Mouse (Mus musculus) hindbrain, postnatal 0 days (tissue): Measurements from ENCODE around the gene Crocc2. TPM values are rescaled to one million over a fixed set of nuclear protein-coding genes. Genes with fewer than 3 reads are reported as not detected.

ENCODE experiments used
- ATAC-seq: fragments of 200-750 bp; cut with Nextera tagmentation; 2 replicates; pipeline ENCODE4 v1.8.0; 2017; ENCODE audit warnings: mild to moderate bottlenecking, moderate TSS enrichment, moderate library complexity
- DNase-seq: peaks from one replicate; pipeline ENCODE4 v3.0.0-alpha.2; 2015; ENCODE audit warnings: low spot score
- H3K27ac ChIP-seq: fragments of 300-500 bp; sonication (generic); 2 replicates; pipeline ENCODE4 v1.5.1; 2014; ENCODE audit warnings: mild to moderate bottlenecking
- H3K27me3 ChIP-seq: fragments of 300-500 bp; sonication (generic); 2 replicates; pipeline ENCODE4 v1.6.1; 2014; ENCODE audit warnings: low read length, mixed read lengths; ENCODE audit not compliant: insufficient read depth
- H3K36me3 ChIP-seq: fragments of 300-500 bp; sonication (generic); 2 replicates; pipeline ENCODE4 v1.6.1; 2014; ENCODE audit warnings: low read length, mixed read lengths; ENCODE audit not compliant: insufficient read depth
- H3K4me1 ChIP-seq: fragments of 300-500 bp; sonication (generic); 2 replicates; pipeline ENCODE4 v1.6.1; 2014; ENCODE audit warnings: antibody characterized with exemption, low read length, mixed read lengths; ENCODE audit not compliant: insufficient read depth
- H3K4me2 ChIP-seq: fragments of 300-500 bp; sonication (generic); 2 replicates; pipeline ENCODE4 v1.6.1; 2014; ENCODE audit warnings: low read depth, mild to moderate bottlenecking, low read length, moderate library complexity, mixed read lengths
- H3K4me3 ChIP-seq: fragments of 300-500 bp; sonication (generic); 2 replicates; pipeline ENCODE4 v1.5.1; 2014; ENCODE audit warnings: low read length
- H3K9ac ChIP-seq: fragments of 300-500 bp; sonication (generic); replicated peaks from 2 replicates; pipeline ENCODE4 v1.6.1; 2014; ENCODE audit warnings: mild to moderate bottlenecking, low read length, moderate library complexity, mixed read lengths
- H3K9me3 ChIP-seq: fragments of 300-500 bp; sonication (generic); 2 replicates; pipeline ENCODE4 v1.6.1; 2016; ENCODE audit warnings: low read length, mixed read lengths
- CTCF ChIP-seq: IDR thresholded peaks from 2 replicates; pipeline ENCODE4 v1.5.1; 2016; ENCODE audit warnings: antibody characterized with exemption, control low read depth, low read depth
- WGBS: fragments of 180-500 bp; shearing (Covaris S2); extraction: QIAGEN DNeasy Blood & Tissue Kit; methylation state at CpG from one replicate; pipeline ENCODE4 v1.1.7; 2014; 5-methylcytosine and 5-hydroxymethylcytosine counted together
- polyA plus RNA-seq: library from polyadenylated mRNA; unstranded; fragments of >200 nt; fragmentation: Nextera tagmentation; extraction: Ambion mirVana; gene quantifications from 2 replicates; pipeline ENCODE4 v1.2.1, GENCODE M21; 2015
- total RNA-seq: library from RNA; depleted of rRNA; stranded (reverse); fragments of >200 nt; gene quantifications from 2 replicates; pipeline ENCODE4 v1.2.3, GENCODE M21; 2014; rRNA removed

The Crocc2 gene
- total RNA-seq = 1.1 and 1.3 TPM in 2 replicates
- 0.48 and 0.63 TPM in 2 replicates for polyA plus RNA-seq

DNA sequence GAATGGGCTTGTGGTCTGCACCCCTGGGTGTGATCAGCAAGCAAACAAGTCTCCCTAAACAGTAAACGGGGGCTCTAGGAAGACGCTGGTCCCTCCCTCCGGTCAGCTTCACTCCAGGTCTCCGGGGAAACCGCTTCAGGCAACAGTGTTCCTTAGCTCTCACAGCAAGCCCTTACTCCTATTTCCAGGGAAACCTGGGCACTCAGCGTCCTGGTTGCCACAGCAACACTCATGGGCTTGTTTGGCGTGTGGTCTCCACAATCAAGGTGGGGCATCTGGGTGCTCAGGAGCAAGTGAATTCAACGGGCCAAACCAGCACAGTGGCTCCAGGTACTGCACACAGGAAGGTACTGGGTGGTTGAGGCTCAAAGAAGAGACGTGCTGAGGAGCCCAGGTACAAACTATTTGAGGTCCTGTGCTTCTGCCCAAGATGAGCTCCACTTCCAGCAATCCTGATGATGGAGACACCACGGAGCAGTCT, at the start of gene Crocc2:
Gene Crocc2 (plus strand): TSS at position 431 of the 481 bp plus-strand sequence.
- Histone ChIP-seq H3K27ac (no peak within 1 kb of the TSS), H3K9me3 (no peaks in the 10 kb centered on the region), H3K4me3 (no peak within 1 kb of the TSS), H3K36me3 (no peaks in the 10 kb centered on the region), H3K4me2 (no peak within 1 kb of the TSS), H3K4me1 (no peaks in the 10 kb centered on the region), H3K27me3 (no peaks in the 10 kb centered on the region), H3K9ac (no peak within 1 kb of the TSS)
- WGBS = 28% methylated on average over 10 of the region's 10 CpGs
- DNase-seq (peak; percentile 20), ATAC-seq (peak; percentile 42; the same call in 1 of the 2 replicates)
- no peak for TF ChIP-seq CTCF

DNA sequence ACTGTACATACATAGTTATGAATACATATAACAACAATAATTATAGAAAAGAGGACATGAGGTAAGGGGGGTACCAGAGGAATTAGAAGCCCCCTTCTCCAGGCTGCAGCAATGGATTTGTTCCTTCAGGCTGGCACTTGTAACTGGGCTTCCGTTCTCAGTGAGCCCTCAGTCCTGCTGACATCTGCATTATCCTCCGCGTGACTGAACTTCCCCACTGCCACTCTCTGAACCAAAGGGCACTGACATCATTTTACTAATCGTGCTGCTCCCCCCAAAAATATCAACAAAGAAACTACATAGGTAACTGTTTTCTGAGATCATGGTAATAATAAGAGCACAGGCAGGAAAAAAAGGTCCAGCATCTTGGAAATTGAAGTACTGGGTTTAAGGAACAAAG, 49.7 kb upstream of the Crocc2 start:
- Histone ChIP-seq H3K4me1 (peaks cover 12% of the 10 kb centered on the region), H3K9ac (no peak overlapping the region), H3K9me3 (no peaks in the 10 kb centered on the region), H3K36me3 (no peaks in the 10 kb centered on the region), H3K27me3 (no peaks in the 10 kb centered on the region), H3K27ac (no peak overlapping the region), H3K4me2 (no peak overlapping the region), H3K4me3 (no peak overlapping the region)
- ATAC-seq = no peak
- no peak for DNase-seq
- 13% methylated on average over 4 of the region's 4 CpGs for WGBS
- TF ChIP-seq CTCF = no peak

DNA sequence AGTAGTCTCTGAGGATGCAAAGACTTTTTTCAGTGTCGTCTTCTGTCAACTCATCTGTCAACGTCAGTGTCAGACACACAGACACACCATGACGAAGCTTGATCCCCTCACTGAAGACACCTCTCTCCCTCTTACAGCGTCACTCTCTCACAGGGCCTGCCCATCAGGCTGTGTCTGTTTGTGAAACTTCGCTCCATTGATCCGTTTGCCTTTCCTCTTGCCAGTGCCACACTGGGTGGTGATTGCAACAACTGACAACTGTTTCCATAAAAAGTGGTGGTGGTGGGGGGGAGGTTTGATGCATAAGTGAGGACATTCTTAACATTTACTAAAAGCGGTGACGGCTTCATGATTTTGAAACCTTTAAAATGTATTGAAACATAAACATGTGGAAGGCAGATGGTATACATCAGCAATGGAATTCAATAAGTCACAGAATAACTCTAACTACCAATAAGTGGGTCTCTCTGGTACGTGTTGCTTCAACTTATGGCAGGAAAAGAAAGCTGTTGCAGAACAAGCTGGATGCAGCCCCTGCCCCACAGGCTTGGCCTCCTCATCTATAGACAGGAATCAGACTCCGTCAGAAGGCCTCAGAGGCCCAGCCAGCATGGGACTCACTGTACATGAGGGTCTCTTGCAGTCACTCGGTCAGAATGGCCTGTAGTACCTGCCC, 45.2 kb upstream of the Crocc2 start:
- no peaks in the 10 kb centered on the region for H3K9me3 ChIP-seq
- no peak for ATAC-seq
- no peak overlapping the region for H3K4me3 ChIP-seq
- no peaks in the 10 kb centered on the region for H3K36me3 ChIP-seq
- H3K9ac ChIP-seq = no peak overlapping the region
- no peak overlapping the region for H3K4me2 ChIP-seq
- no peak for TF ChIP-seq CTCF
- DNase-seq = no peak
- H3K27ac ChIP-seq = no peak overlapping the region
- no peaks in the 10 kb centered on the region for H3K4me1 ChIP-seq
- H3K27me3 ChIP-seq = no peaks in the 10 kb centered on the region
- WGBS = 85% methylated on average over 11 of the region's 11 CpGs

DNA sequence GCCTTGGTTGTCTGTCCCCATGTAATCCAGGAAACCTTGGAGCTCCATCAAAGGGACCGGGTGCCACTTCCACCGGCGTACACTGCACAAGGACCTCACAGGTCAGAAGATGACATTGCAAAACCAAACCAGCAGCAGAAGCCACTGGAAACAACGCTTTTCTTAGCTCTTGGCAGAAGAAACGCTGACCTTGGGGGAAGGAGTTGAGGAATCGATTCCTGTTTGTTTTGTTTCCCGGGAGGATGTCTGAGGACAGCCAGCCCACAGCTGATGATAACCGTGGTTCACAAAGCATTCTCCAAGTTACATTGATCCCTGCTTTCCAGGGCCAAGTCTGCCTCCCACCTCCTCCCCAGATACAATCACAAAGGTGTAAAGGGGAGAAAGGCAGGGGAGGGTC, 44.5 kb upstream of the Crocc2 start:
- Histone ChIP-seq H3K4me2 (no peak overlapping the region), H3K27ac (no peak overlapping the region), H3K4me1 (no peaks in the 10 kb centered on the region), H3K36me3 (no peaks in the 10 kb centered on the region), H3K9me3 (no peaks in the 10 kb centered on the region), H3K4me3 (no peak overlapping the region), H3K27me3 (no peaks in the 10 kb centered on the region), H3K9ac (no peak overlapping the region)
- no peak for DNase-seq
- ATAC-seq = no peak
- WGBS = 69% methylated on average over 8 of the region's 8 CpGs
- no peak for TF ChIP-seq CTCF

DNA sequence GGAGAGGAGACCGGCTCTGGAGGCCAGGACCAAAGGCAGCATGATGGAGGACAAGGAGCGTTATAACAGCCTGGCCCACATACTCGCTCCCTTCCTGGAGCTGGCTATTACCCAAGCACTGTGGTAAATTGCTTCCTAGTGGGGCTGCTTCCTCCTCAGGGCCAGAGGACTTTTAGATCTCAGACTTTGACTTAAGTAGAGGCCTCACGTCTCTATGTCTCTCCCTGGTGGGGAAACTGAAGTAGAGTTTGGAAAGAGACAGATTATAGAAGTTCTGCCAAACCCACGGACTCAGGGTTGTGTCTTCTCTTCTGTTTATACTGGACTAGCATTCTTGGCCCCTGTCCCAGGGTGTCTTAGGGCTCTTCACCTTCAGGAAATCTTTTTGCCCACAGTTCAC, 43.3 kb upstream of the Crocc2 start:
- Histone ChIP-seq H3K9me3 (no peaks in the 10 kb centered on the region), H3K27me3 (no peaks in the 10 kb centered on the region), H3K4me3 (no peak overlapping the region), H3K4me2 (no peak overlapping the region), H3K27ac (no peak overlapping the region), H3K36me3 (no peaks in the 10 kb centered on the region), H3K9ac (no peak overlapping the region), H3K4me1 (no peaks in the 10 kb centered on the region)
- 51% methylated on average over 5 of the region's 5 CpGs for WGBS
- DNase-seq (peak; percentile 16), ATAC-seq (no peak)
- peak; percentile 31 for TF ChIP-seq CTCF

DNA sequence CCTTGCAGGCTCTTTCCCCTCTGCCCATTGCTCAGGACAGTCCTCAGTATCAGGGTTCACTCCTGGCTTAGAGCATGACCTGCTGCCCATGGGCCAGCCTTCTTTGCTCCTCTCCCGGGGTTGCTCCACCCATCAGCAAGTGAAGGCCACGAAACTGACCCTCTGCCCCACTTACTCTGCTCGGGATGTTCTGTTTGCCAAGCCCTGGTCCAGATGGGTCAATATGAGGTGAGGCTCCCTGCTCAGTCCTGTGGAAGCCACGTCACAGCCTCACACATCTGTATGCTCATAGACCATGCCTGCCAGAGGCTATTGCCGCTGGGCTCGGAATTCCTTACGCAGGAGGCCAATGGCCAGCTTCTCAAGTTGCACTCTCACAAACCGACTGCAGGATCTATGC, 40.3 kb upstream of the Crocc2 start:
- H3K4me2 ChIP-seq = no peak overlapping the region
- 86% methylated on average over 8 of the region's 8 CpGs for WGBS
- DNase-seq (no peak), ATAC-seq (peak; percentile 30)
- H3K27ac ChIP-seq = no peak overlapping the region
- H3K4me1 ChIP-seq = no peaks in the 10 kb centered on the region
- H3K36me3 ChIP-seq = no peaks in the 10 kb centered on the region
- no peaks in the 10 kb centered on the region for H3K9me3 ChIP-seq
- H3K4me3 ChIP-seq = no peak overlapping the region
- TF ChIP-seq CTCF = no peak
- H3K9ac ChIP-seq = no peak overlapping the region
- H3K27me3 ChIP-seq = no peaks in the 10 kb centered on the region

DNA sequence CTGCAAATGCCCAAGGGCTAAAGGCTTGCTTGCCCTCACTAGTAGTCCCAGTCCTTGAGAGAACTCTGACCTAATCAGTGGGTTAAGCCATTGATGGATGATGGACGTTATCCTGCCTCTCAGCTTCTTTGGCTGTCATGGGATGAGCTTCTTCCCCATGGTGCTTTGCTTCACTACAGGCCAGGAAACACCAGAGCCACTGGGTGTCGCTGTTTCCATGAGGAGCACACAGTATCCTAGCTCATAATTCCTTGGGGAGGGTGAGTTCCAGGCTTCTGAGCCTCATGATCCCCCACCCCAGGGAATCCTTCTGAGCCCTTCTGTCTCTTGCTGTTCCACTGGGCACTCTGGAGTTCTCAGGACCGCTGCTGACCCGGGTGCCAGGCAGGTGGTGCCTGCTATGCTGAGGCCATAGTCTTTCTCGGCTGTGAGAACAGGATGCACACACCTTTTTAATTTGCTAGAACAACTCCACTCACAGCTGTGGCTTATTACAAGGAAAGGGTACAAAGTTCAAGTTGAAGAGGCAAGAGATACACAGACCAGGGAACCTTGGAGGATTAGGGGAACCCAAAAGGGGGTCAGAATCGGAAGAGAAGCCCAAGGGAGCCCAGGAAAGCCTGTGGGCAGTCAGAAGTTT, 39.7 kb upstream of the Crocc2 start:
- peak; percentile 87 for TF ChIP-seq CTCF
- H3K4me3 ChIP-seq = no peak overlapping the region
- no peak overlapping the region for H3K27ac ChIP-seq
- ATAC-seq (peak; percentile 74), DNase-seq (peak; percentile 87)
- no peaks in the 10 kb centered on the region for H3K27me3 ChIP-seq
- H3K9ac ChIP-seq = no peak overlapping the region
- H3K9me3 ChIP-seq = no peaks in the 10 kb centered on the region
- WGBS = 29% methylated on average over 6 of the region's 6 CpGs
- H3K36me3 ChIP-seq = no peaks in the 10 kb centered on the region
- H3K4me2 ChIP-seq = no peak overlapping the region
- H3K4me1 ChIP-seq = no peaks in the 10 kb centered on the region
